ENCODE assay signal across 7 mouse cellular contexts in genomic region chr2:90866524-90866923, GRCm38 (mm10). TPM values are rescaled to one million over a fixed set of nuclear protein-coding genes. Genes with fewer than 3 reads are reported as not detected.
DNase-seq lines count a peak whose midpoint lies in the region; ATAC-seq lines count a peak whose summit lies in the region.

No protein-coding gene starts in this region.

- no peaks in the 10 kb centered on the region for H3K27me3 ChIP-seq in embryonic facial prominence, embryonic 11.5 days (ENCODE audit: control insufficient read depth, insufficient read depth, low read length)
- H3K27me3 ChIP-seq in limb, embryonic 10.5 days (ENCODE audit: low read depth, poor library complexity, severe bottlenecking): no peaks in the 10 kb centered on the region
- no peaks in the 10 kb centered on the region for H3K27me3 ChIP-seq in midbrain, embryonic 13.5 days

- no peak overlapping the region for H3K4me2 ChIP-seq in embryonic facial prominence, embryonic 11.5 days (ENCODE audit: low read depth, low read length)
- no peak overlapping the region for H3K4me2 ChIP-seq in midbrain, embryonic 13.5 days (replicated peaks)

- no peaks in the 10 kb centered on the region for H3K4me1 ChIP-seq in embryonic facial prominence, embryonic 11.5 days (ENCODE audit: control insufficient read depth, insufficient read depth, low read length)
- H3K4me1 ChIP-seq in limb, embryonic 10.5 days: no peaks in the 10 kb centered on the region
- no peaks in the 10 kb centered on the region for H3K4me1 ChIP-seq in midbrain, embryonic 13.5 days (replicated peaks)

- ATAC-seq in embryonic facial prominence, embryonic 11.5 days (replicated peaks; ENCODE audit: insufficient number of reproducible peaks, low FRiP score, low TSS enrichment, low read depth): peak; percentile 84
- ATAC-seq in midbrain, embryonic 13.5 days: peak; percentile 93

- H3K36me3 ChIP-seq in embryonic facial prominence, embryonic 11.5 days (replicated peaks; ENCODE audit: control insufficient read depth, insufficient read depth, low read depth, low read length): peaks cover 2% of the 10 kb centered on the region
- peaks cover 68% of the 10 kb centered on the region for H3K36me3 ChIP-seq in limb, embryonic 10.5 days
- peaks cover 60% of the 10 kb centered on the region for H3K36me3 ChIP-seq in midbrain, embryonic 13.5 days

- no peak overlapping the region for H3K27ac ChIP-seq in embryonic facial prominence, embryonic 11.5 days (replicated peaks; ENCODE audit: low read depth, low read length)
- no peak overlapping the region for H3K27ac ChIP-seq in limb, embryonic 10.5 days
- no peak overlapping the region for H3K27ac ChIP-seq in midbrain, embryonic 13.5 days

- H3K4me3 ChIP-seq in embryonic facial prominence, embryonic 11.5 days (ENCODE audit: low read depth, low read length): no peak overlapping the region
- H3K4me3 ChIP-seq in limb, embryonic 10.5 days: no peak overlapping the region
- H3K4me3 ChIP-seq in midbrain, embryonic 13.5 days (replicated peaks): no peak overlapping the region

- DNase-seq in adrenal gland, postnatal 14 days: peak; percentile 90
- peak; percentile 89 for DNase-seq in embryonic facial prominence, embryonic 11.5 days (ENCODE audit: low spot score)
- peak; percentile 96 for DNase-seq in heart, adult 11 months
- peak; percentile 81 for DNase-seq in kidney, adult 18-20 months
- DNase-seq in limb, embryonic 10.5 days (ENCODE audit: low spot score): peak; percentile 85
- DNase-seq in spleen, adult 12 weeks (ENCODE audit: low spot score): peak; percentile 62

- no peaks in the 10 kb centered on the region for H3K9me3 ChIP-seq in embryonic facial prominence, embryonic 11.5 days (replicated peaks; ENCODE audit: control insufficient read depth, low read length)
- H3K9me3 ChIP-seq in limb, embryonic 10.5 days (replicated peaks): no peaks in the 10 kb centered on the region
- H3K9me3 ChIP-seq in midbrain, embryonic 13.5 days: no peaks in the 10 kb centered on the region

- no peak overlapping the region for H3K9ac ChIP-seq in embryonic facial prominence, embryonic 11.5 days (replicated peaks; ENCODE audit: low read length)
- H3K9ac ChIP-seq in midbrain, embryonic 13.5 days (replicated peaks): no peak overlapping the region

- 36% methylated on average over 3 of the region's 3 CpGs for WGBS in embryonic facial prominence, embryonic 11.5 days
- WGBS in limb, embryonic 10.5 days: 49% methylated on average over 3 of the region's 3 CpGs
- WGBS in midbrain, embryonic 13.5 days: 25% methylated on average over 3 of the region's 3 CpGs

RNA-seq across cellular contexts. Expression of gene C1qtnf4, which starts 19.1 kb away (rescaled TPM):
- total RNA-seq in adrenal gland, postnatal 14 days (2021): 2.3 and 2.8 TPM in 2 replicates
- polyA plus RNA-seq in embryonic facial prominence, embryonic 11.5 days (2014; fragmentation: Nextera tagmentation; extraction: Ambion mirVana): 12.8 and 13.7 TPM in 2 replicates
- 3.2 and 5.5 TPM in 2 replicates for polyA plus RNA-seq in limb, embryonic 10.5 days (2016; fragmentation: Nextera tagmentation; extraction: Ambion mirVana)
- polyA plus RNA-seq in midbrain, embryonic 13.5 days (2015; fragmentation: Nextera tagmentation; extraction: Ambion mirVana): 18.1 and 27.3 TPM in 2 replicates

RNA-seq across cellular contexts. Expression of gene Mtch2, which starts 19.6 kb away (rescaled TPM):
- total RNA-seq in adrenal gland, postnatal 14 days (2021): 416 and 423 TPM in 2 replicates
- polyA plus RNA-seq in embryonic facial prominence, embryonic 11.5 days (2014; fragmentation: Nextera tagmentation; extraction: Ambion mirVana): 239 and 261 TPM in 2 replicates
- polyA plus RNA-seq in limb, embryonic 10.5 days (2016; fragmentation: Nextera tagmentation; extraction: Ambion mirVana): 217 and 233 TPM in 2 replicates
- polyA plus RNA-seq in midbrain, embryonic 13.5 days (2015; fragmentation: Nextera tagmentation; extraction: Ambion mirVana): 246 and 259 TPM in 2 replicates

RNA-seq across cellular contexts. Expression of gene Kbtbd4, which starts 38.0 kb away (rescaled TPM):
- 26.5 and 29.4 TPM in 2 replicates for total RNA-seq in adrenal gland, postnatal 14 days (2021)
- polyA plus RNA-seq in embryonic facial prominence, embryonic 11.5 days (2014; fragmentation: Nextera tagmentation; extraction: Ambion mirVana): 51.4 and 53.1 TPM in 2 replicates
- polyA plus RNA-seq in limb, embryonic 10.5 days (2016; fragmentation: Nextera tagmentation; extraction: Ambion mirVana): 52.0 and 63.6 TPM in 2 replicates
- polyA plus RNA-seq in midbrain, embryonic 13.5 days (2015; fragmentation: Nextera tagmentation; extraction: Ambion mirVana): 63.1 and 64.2 TPM in 2 replicates

RNA-seq across cellular contexts. Expression of gene Ndufs3, which starts 38.1 kb away (rescaled TPM):
- 551 and 591 TPM in 2 replicates for total RNA-seq in adrenal gland, postnatal 14 days (2021)
- polyA plus RNA-seq in embryonic facial prominence, embryonic 11.5 days (2014; fragmentation: Nextera tagmentation; extraction: Ambion mirVana): 227 and 230 TPM in 2 replicates
- 216 and 220 TPM in 2 replicates for polyA plus RNA-seq in limb, embryonic 10.5 days (2016; fragmentation: Nextera tagmentation; extraction: Ambion mirVana)
- polyA plus RNA-seq in midbrain, embryonic 13.5 days (2015; fragmentation: Nextera tagmentation; extraction: Ambion mirVana): 210 TPM in 2 replicates
